Mouse (Mus musculus) embryonic facial prominence, embryonic 15.5 days (tissue): ENCODE data around the gene Pde4b. TPM values are rescaled to one million over a fixed set of nuclear protein-coding genes. Genes with fewer than 3 reads are reported as not detected.

Experiments
- ATAC-seq: fragments of 200-750 bp; cut with Nextera tagmentation; 2 replicates; pipeline ENCODE4 v1.8.0; 2017; ENCODE audit warnings: low read depth, moderate TSS enrichment; ENCODE audit not compliant: insufficient number of reproducible peaks, low FRiP score, low TSS enrichment
- H3K27ac ChIP-seq: fragments of 300-500 bp; sonication (generic); replicated peaks from 2 replicates; pipeline ENCODE4 v1.5.1; 2015; ENCODE audit warnings: mild to moderate bottlenecking, inconsistent platforms
- H3K27me3 ChIP-seq: fragments of 300-500 bp; sonication (generic); 2 replicates; pipeline ENCODE4 v1.6.1; 2015; ENCODE audit warnings: inconsistent platforms
- H3K36me3 ChIP-seq: fragments of 300-500 bp; sonication (generic); 2 replicates; pipeline ENCODE4 v1.6.1; 2015; ENCODE audit warnings: mild to moderate bottlenecking, inconsistent platforms
- H3K4me1 ChIP-seq: fragments of 300-500 bp; sonication (generic); 2 replicates; pipeline ENCODE4 v1.6.1; 2015; ENCODE audit warnings: inconsistent platforms
- H3K4me2 ChIP-seq: fragments of 300-500 bp; sonication (generic); replicated peaks from 2 replicates; pipeline ENCODE4 v1.6.1; 2015; ENCODE audit warnings: mild to moderate bottlenecking, inconsistent platforms
- H3K4me3 ChIP-seq: fragments of 300-500 bp; sonication (generic); replicated peaks from 2 replicates; pipeline ENCODE4 v1.5.1; 2015; ENCODE audit warnings: mild to moderate bottlenecking, inconsistent platforms
- H3K9ac ChIP-seq: fragments of 300-500 bp; sonication (generic); 2 replicates; pipeline ENCODE4 v1.6.1; 2015; ENCODE audit warnings: inconsistent platforms
- H3K9me3 ChIP-seq: fragments of 300-500 bp; sonication (generic); replicated peaks from 2 replicates; pipeline ENCODE4 v1.6.1; 2016; ENCODE audit warnings: inconsistent platforms
- WGBS: fragments of 180-500 bp; shearing (Covaris S2); methylation state at CpG from one replicate; pipeline ENCODE4 v1.1.7; 2015; 5-methylcytosine and 5-hydroxymethylcytosine counted together
- polyA plus RNA-seq: library from polyadenylated mRNA; unstranded; fragments of >200 nt; fragmentation: Nextera tagmentation; extraction: Ambion mirVana; gene quantifications from 2 replicates; pipeline ENCODE4 v1.2.1, GENCODE M21; 2015

The Pde4b gene
- polyA plus RNA-seq, 1 experiment from 2014 or later = 17.1 TPM

DNA sequence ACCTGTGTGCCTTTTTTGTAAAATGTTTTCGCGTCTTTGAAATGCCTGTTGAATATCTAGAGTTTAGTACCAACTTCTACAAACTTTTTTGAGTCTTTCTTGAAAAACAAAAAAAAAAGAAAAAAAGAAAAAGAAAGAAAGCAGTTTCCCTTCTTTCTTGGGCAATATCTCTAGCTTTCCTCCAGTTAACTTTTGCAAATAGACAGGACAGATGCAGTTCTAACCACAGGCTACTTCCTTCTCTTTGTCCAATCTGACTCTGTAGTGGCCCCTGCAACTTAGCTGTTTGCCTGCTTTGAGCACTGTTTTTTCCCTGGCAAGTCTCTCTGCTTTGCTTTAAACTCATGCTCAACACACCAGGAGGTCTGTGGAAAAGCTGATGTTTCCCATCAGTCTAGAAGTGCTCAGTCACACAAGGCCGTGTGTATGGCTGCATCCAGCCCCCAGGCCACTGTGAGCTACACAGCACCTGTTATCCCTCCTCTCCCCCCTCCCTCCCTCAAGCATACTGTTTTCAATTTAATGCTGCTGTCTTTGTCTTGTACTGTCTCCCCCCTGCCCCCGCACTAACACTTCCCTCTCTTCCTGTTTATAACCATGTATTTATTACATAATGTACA is 518.5 kb downstream of the Pde4b start:
- Histone ChIP-seq H3K4me2 (no peak overlapping the region), H3K4me3 (no peak overlapping the region), H3K9ac (no peak overlapping the region), H3K9me3 (no peaks in the 10 kb centered on the region), H3K27ac (no peak overlapping the region), H3K4me1 (no peaks in the 10 kb centered on the region), H3K27me3 (no peaks in the 10 kb centered on the region), H3K36me3 (peaks cover 11% of the 10 kb centered on the region; the same call in 1 of the 2 replicates)
- ATAC-seq = no peak
- 70% methylated on average over 4 of the region's 4 CpGs for WGBS

DNA sequence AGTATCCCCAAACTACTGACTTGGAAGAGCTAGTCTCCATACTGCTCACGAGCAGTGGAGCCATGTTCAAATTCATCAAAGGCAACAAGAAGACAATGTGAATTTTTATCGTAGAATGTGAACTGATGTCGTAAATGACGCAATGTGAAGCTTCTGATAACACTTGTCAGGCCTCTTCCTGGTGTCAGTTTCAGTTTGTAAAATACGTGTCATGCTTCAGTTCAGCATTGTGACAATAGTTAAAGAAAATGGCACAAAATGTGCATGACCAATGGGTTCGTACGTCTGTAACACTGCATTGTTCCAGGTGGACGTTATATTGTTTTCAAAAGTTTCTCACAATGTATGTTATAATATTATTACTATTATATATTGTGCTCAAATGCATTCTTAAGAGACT is 519.5 kb downstream of the Pde4b start:
- Histone ChIP-seq H3K4me1 (no peaks in the 10 kb centered on the region), H3K9ac (no peak overlapping the region), H3K27ac (no peak overlapping the region), H3K9me3 (no peaks in the 10 kb centered on the region), H3K4me3 (no peak overlapping the region), H3K27me3 (no peaks in the 10 kb centered on the region), H3K36me3 (peaks cover 11% of the 10 kb centered on the region; the same call in 1 of the 2 replicates), H3K4me2 (no peak overlapping the region)
- ATAC-seq = no peak
- 86% methylated on average over 8 of the region's 8 CpGs for WGBS

DNA sequence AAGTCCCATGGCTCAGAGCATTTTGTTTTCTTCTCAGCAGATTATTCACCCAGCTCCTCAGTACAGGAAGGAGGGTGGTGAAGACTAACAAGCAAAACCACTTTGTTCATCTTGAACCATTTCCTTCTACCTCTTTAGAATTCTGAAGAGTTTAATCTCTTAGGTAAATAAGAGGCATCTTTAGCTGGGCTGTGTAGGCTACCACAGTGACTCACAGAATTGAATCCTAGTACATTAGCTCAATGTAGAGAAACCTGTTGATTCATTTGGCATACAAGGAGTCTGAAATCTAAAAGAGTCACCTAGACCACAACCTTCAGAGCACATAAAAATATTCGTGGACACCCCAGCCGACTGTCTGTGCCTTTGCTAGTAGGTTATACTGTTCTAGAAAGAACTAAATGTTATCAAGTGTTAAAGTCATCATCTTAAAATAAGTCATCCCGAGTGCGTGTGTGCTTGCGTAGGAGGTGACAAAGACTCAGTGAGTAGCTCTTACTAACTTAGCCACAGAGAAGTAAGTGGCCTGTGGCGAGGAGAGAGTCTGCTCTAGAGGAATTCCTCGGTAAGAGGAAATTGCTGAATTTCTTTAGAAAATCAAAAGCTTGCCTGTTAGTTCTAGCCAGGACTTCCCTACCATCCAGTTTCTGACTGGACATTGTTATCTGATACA is 520.5 kb downstream of the Pde4b start:
- Histone ChIP-seq H3K36me3 (peaks cover 6% of the 10 kb centered on the region; the same call in 1 of the 2 replicates), H3K9ac (no peak overlapping the region), H3K27ac (no peak overlapping the region), H3K9me3 (no peaks in the 10 kb centered on the region), H3K27me3 (no peaks in the 10 kb centered on the region), H3K4me2 (no peak overlapping the region), H3K4me3 (no peak overlapping the region), H3K4me1 (no peaks in the 10 kb centered on the region)
- ATAC-seq = no peak
- 86% methylated on average over 7 of the region's 7 CpGs for WGBS

DNA sequence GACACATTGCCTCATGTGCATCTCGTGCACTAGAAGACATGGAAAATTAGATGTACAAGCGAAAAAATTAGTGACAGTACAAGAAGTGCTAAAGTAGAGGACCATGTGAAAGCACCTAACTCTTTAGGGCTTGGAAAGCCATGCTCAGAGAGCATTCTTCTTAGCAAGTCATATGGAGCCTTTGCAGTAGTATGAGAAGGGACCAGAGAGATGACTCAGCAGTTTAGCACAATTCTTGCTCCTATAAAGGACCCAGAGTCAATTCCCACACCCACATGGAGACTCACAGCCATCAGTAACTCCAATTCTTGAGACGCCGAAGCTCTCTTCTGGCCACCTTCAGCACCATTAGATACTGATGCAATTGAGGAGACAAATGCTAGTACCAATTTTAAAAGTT is 525.3 kb downstream of the Pde4b start:
- 86% methylated on average over 4 of the region's 4 CpGs for WGBS
- H3K27ac ChIP-seq = no peak overlapping the region
- H3K9ac ChIP-seq = no peak overlapping the region
- no peaks in the 10 kb centered on the region for H3K36me3 ChIP-seq
- H3K9me3 ChIP-seq = no peaks in the 10 kb centered on the region
- no peak for ATAC-seq
- no peak overlapping the region for H3K4me2 ChIP-seq
- H3K4me3 ChIP-seq = no peak overlapping the region
- H3K4me1 ChIP-seq = no peaks in the 10 kb centered on the region
- H3K27me3 ChIP-seq = no peaks in the 10 kb centered on the region

DNA sequence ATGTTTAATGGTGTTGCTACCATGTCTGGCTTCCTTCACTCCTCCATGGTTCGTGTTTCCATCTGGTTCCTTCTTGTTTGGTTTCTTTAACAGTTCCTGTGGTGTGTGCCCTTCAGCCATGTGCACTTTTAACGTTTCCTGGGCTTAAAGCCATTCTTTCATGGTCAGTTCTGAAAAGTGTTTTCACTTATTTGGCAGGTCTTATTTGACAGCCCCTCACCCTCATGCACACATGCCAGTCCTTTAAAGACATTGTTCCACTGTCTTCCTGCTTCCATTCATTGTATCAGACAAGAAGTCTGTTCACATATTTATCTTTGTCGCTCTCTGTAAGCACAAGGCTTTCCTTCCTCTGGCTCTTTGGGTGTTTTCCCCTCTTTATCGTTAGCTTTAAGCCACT is 530.4 kb downstream of the Pde4b start:
- Histone ChIP-seq H3K9ac (no peak overlapping the region), H3K4me3 (no peak overlapping the region), H3K4me2 (no peak overlapping the region), H3K27me3 (no peaks in the 10 kb centered on the region), H3K27ac (no peak overlapping the region), H3K36me3 (no peaks in the 10 kb centered on the region), H3K4me1 (no peaks in the 10 kb centered on the region), H3K9me3 (no peaks in the 10 kb centered on the region)
- no peak for ATAC-seq
- 43% methylated on average over 4 of the region's 4 CpGs for WGBS

DNA sequence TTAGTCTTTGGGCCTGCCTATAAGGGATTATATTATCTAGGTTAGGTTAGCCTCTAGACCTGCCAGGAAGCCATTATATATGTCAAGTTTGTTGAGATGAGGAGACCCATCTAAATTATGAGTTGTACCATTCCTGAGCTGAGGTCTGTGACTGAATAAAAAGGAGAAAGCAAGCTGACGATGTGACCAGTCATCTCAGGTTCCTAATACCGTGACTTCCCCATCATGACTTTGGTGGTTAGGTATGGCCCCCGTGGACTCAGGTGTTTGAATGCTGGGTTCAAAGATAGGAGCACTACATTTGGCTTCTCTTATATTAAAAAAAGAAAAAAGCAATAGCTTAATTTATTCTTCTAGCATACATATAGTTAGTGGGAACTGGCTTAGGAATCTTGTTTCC is 531.3 kb downstream of the Pde4b start:
- WGBS = 82% methylated on average over 3 of the region's 3 CpGs
- Histone ChIP-seq H3K4me1 (no peaks in the 10 kb centered on the region; the same call in 1 of the 2 replicates), H3K9ac (no peak overlapping the region), H3K27me3 (no peaks in the 10 kb centered on the region), H3K27ac (no peak overlapping the region), H3K36me3 (no peaks in the 10 kb centered on the region), H3K9me3 (no peaks in the 10 kb centered on the region), H3K4me3 (no peak overlapping the region), H3K4me2 (no peak overlapping the region)
- no peak for ATAC-seq

DNA sequence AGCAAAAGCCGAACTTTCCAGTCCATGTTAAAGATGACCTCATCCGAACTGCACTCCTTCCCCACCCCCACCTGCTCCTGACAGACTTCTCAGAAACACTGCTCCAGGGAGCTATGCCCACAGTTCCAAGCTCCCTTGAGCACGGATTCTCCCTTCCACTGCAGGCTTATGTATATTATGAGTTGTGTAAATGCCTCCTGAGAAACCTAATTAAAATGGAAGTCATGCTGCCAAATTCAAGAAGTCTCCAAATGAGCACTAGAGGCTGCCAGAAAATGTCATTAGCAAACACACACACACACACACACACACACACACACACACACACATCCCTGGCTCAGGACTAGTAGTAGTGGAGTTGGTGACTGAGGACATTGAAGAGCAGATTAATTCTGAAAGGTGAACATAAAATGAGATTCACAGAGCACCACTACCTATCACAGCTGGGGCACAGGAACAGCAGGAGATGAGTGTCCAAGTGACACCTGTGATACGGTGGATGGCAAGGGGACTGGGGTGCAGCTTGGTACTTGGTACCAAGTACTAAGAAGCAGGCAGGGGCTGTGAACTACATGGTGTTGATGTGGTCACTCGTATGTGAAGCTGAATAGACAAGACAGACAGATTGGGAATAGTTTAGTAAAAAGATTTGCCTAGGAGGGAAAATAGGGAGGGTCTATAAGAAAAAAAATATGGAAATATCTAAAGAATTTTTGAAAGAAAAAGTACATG is 533.0 kb downstream of the Pde4b start:
- ATAC-seq = no peak
- Histone ChIP-seq H3K9ac (no peak overlapping the region), H3K27ac (no peak overlapping the region), H3K4me1 (no peaks in the 10 kb centered on the region; the same call in 1 of the 2 replicates), H3K9me3 (no peaks in the 10 kb centered on the region), H3K4me3 (no peak overlapping the region), H3K36me3 (no peaks in the 10 kb centered on the region), H3K27me3 (no peaks in the 10 kb centered on the region), H3K4me2 (no peak overlapping the region)
- WGBS = 48% methylated on average over 4 of the region's 5 CpGs

DNA sequence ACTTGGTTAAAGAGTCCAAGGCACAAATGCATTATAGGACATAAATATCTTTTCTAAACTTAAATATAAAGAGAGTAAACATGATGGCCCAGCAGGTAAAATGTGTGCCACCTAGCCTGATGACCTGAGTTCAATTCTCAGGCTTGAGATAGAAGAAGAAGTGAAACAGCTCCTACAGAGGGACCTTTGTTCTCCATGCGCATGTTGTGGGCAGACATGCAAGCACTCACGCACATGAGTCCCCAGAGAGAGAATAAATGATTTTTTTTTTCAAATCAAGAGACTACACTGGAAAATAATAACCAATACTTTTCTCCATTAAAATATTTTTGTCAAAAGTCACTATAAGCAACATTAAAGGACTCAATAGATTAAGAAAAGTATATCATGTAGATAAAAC is 533.8 kb downstream of the Pde4b start:
- Histone ChIP-seq H3K4me1 (no peaks in the 10 kb centered on the region; the same call in 1 of the 2 replicates), H3K36me3 (no peaks in the 10 kb centered on the region), H3K9ac (no peak overlapping the region), H3K9me3 (no peaks in the 10 kb centered on the region), H3K4me2 (no peak overlapping the region), H3K27ac (no peak overlapping the region), H3K27me3 (no peaks in the 10 kb centered on the region), H3K4me3 (no peak overlapping the region)
- WGBS = 84% methylated on average over 2 of the region's 2 CpGs
- ATAC-seq = no peak

DNA sequence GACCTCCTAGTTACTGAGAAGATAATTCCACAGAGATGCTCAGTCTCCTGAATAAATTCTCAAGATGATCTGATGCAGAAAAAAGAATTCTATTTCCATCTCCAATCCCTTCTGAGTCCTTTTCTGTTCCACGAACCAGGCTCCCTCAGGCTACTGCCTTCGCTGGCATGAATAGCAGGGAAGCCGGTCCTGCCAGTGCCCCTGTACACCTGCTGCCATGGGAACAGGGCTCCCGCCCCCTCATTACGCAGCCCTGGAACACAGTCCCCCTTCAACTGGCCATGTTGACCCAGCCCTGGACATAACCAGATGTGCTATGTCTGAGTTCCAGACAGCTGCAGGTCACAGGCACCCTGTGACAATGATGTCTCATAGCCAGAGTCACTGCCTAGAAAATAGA is 535.6 kb downstream of the Pde4b start:
- WGBS = 49% methylated on average over 5 of the region's 5 CpGs
- no peak overlapping the region for H3K4me3 ChIP-seq
- no peak for ATAC-seq

DNA sequence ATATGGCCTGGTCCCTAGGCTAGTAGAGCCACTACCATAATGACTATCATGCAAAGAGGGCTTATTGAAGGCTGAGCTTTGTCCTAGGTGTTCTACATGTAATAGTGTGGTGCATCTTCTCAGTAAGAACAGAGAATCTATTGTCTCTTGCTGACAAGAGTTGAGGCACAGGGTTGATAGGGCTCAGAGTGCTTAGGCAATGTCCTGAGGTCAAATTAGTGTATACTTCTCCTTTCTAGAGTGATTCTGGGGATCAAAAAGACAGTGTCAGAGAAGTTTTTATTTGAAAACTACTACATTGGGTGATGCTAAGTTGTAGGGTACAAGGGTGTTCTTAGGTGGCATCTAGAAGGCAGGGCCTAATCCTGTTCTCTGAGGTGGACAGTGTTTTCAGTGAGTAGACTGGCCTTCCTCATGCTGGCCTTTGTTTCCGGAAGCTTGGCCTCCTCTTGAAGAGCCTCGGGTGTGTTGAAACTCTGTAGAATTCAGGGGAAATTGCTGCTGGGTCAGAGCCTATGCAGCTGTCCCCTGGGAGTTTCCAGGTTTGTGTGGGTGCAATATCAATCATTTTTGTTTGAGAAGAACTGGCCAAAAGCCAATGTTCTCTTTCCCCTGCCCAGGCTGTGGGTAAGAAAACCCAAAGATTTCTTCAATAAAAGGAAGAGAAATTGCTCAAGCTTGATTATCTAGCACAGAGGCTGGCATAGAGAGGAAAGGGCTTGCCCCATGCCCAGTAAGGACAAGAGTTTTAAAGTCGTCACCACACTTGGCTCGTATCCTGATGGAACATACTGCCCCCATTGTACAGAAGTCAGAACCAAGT is 536.7 kb downstream of the Pde4b start:
- no peaks in the 10 kb centered on the region; the same call in 1 of the 2 replicates for H3K4me1 ChIP-seq
- H3K4me3 ChIP-seq = no peak overlapping the region
- H3K4me2 ChIP-seq = no peak overlapping the region
- no peaks in the 10 kb centered on the region for H3K9me3 ChIP-seq
- H3K27ac ChIP-seq = no peak overlapping the region
- no peaks in the 10 kb centered on the region for H3K36me3 ChIP-seq
- 77% methylated on average over 4 of the region's 4 CpGs for WGBS
- H3K9ac ChIP-seq = no peak overlapping the region
- no peak for ATAC-seq
- H3K27me3 ChIP-seq = no peaks in the 10 kb centered on the region

More for the DNA sequence above, 535.6 kb downstream of the Pde4b start:
- Histone ChIP-seq H3K4me2 (no peak overlapping the region), H3K27me3 (no peaks in the 10 kb centered on the region), H3K36me3 (no peaks in the 10 kb centered on the region), H3K27ac (no peak overlapping the region), H3K9ac (no peak overlapping the region), H3K4me1 (no peaks in the 10 kb centered on the region; the same call in 1 of the 2 replicates), H3K9me3 (no peaks in the 10 kb centered on the region)

DNA sequence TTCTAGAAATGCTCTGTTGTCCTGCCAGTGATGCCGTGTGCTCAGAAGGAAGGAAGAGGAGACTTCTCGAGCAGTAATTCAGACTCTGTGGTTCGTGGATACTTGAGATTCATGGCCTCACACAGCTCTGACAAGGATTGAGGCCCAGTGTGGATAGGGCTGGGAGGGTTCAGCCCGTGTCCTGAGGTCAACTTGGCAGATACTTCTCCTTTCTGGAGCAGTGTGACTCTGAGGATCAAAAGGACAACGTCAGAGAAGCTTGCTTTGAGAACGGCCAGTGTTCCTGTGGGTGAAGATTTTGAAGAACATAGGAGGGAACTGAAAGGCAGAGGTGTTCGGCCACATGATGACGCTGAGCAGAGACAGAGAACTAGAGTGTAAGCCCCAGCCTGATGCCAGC is 537.6 kb downstream of the Pde4b start:
- WGBS = 81% methylated on average over 8 of the region's 8 CpGs
- no peaks in the 10 kb centered on the region; the same call in 1 of the 2 replicates for H3K4me1 ChIP-seq
- no peaks in the 10 kb centered on the region for H3K36me3 ChIP-seq
- H3K27ac ChIP-seq = no peak overlapping the region
- no peaks in the 10 kb centered on the region for H3K9me3 ChIP-seq
- ATAC-seq = no peak
- H3K27me3 ChIP-seq = no peaks in the 10 kb centered on the region
- H3K4me2 ChIP-seq = no peak overlapping the region
- H3K9ac ChIP-seq = no peak overlapping the region
- H3K4me3 ChIP-seq = no peak overlapping the region
